Mouse (Mus musculus) forebrain, embryonic 10.5 days (tissue): ENCODE measurements around the gene Lpar1. TPM values are rescaled to one million over a fixed set of nuclear protein-coding genes. Genes with fewer than 3 reads are reported as not detected.

Experiments used
- DNase-seq: peaks from one replicate; pipeline ENCODE4 v3.0.0-alpha.2; 2017; ENCODE audit warnings: low spot score; ENCODE audit errors: extremely low spot score
- H3K27ac ChIP-seq: fragments of 300-500 bp; sonication (generic); 2 replicates; pipeline ENCODE4 v1.5.1; 2016; ENCODE audit warnings: mild to moderate bottlenecking
- H3K27me3 ChIP-seq: fragments of 300-500 bp; sonication (generic); 2 replicates; pipeline ENCODE4 v1.6.1; 2016; ENCODE audit warnings: mild to moderate bottlenecking; ENCODE audit not compliant: poor library complexity, severe bottlenecking
- H3K36me3 ChIP-seq: fragments of 300-500 bp; sonication (generic); replicated peaks from 2 replicates; pipeline ENCODE4 v1.6.1; 2016; ENCODE audit warnings: mild to moderate bottlenecking, moderate library complexity
- H3K4me1 ChIP-seq: fragments of 300-500 bp; sonication (generic); 2 replicates; pipeline ENCODE4 v1.6.1; 2016
- H3K4me3 ChIP-seq: fragments of 300-500 bp; sonication (generic); 2 replicates; pipeline ENCODE4 v1.5.1; 2016; ENCODE audit warnings: mild to moderate bottlenecking, moderate library complexity
- H3K9me3 ChIP-seq: fragments of 300-500 bp; sonication (generic); 2 replicates; pipeline ENCODE4 v1.6.1; 2016; ENCODE audit warnings: mild to moderate bottlenecking, moderate library complexity
- WGBS: fragments of 180-500 bp; shearing (Covaris S2); methylation state at CpG from one replicate; pipeline ENCODE4 v1.1.7; 2016; 5-methylcytosine and 5-hydroxymethylcytosine counted together
- polyA plus RNA-seq: library from polyadenylated mRNA; unstranded; fragments of >200 nt; fragmentation: Nextera tagmentation; extraction: Ambion mirVana; gene quantifications from 2 replicates; pipeline ENCODE4 v1.2.1, GENCODE M21; 2016

Lpar1 gene
- polyA plus RNA-seq, 1 experiment from 2014 or later: 60.9 TPM

DNA sequence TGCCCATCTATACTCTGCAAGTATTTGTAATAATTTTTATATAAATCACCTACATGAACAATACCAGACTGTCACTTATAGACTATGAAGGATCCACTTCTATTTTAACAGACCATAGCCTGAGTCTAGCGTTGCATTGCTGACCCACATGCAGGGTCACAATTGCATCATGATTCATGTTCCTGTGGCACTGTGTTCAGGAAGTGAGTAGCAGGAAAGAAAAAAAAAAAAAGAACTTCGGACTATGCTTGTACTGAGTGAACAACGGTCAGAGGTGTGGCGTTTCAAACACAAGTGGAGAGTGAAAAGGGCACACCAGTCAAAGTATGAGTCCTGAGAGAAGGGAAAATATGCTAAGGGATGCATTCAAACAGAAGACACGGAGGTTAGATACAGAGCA, 90.7 kb downstream of the Lpar1 start:
- H3K4me3 ChIP-seq: no peak overlapping the region
- no peaks in the 10 kb centered on the region for H3K27me3 ChIP-seq
- H3K9me3 ChIP-seq: no peaks in the 10 kb centered on the region
- peaks cover 9% of the 10 kb centered on the region for H3K4me1 ChIP-seq
- DNase-seq: no peak
- 91% methylated on average over 5 of the region's 5 CpGs for WGBS
- H3K36me3 ChIP-seq: no peaks in the 10 kb centered on the region
- H3K27ac ChIP-seq: no peak overlapping the region

DNA sequence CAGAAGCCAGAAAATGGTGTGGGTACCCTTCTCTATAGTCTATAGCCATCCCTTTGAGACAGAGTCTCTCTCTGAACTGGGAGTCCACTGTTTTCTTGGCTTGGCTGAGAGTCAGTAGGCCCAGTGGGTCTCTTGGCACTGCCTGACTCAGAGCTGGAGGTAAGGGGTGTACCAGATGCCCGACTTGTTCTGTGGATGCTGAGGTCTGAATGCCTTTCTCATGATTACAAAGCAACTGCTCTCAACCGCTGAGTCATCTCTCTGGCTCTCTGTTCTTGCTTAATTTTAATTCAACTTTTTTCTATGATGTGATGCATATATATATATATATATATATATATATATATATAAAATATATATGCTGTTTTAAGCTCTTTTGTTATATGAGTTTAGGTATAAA, 91.1 kb downstream of the Lpar1 start:
- WGBS: 91% methylated on average over 2 of the region's 2 CpGs

DNA sequence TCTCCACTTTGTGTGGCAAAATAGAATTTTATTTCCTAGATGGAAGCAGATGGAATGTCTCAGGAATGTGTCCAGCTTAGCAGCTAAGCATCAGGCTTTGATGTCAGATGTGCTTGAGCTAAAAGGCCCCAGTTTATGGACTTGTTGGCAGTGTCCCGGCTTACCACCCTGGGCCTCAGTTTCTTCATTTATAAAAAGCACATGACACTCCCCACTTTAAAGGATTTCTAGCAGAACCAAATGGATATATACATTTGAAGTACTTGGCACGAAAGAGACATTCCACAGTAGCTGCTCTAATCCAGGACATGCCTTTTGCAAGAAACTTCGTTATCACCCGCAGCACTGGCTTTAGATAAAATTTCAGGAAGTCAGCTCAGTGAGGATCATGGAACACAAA, 100.4 kb downstream of the Lpar1 start:
- Histone ChIP-seq H3K4me3 (no peak overlapping the region), H3K4me1 (peaks cover 3% of the 10 kb centered on the region; the same call in 1 of the 2 replicates), H3K36me3 (peaks cover 5% of the 10 kb centered on the region; the same call in 1 of the 2 replicates), H3K27ac (no peak overlapping the region), H3K27me3 (no peaks in the 10 kb centered on the region), H3K9me3 (no peaks in the 10 kb centered on the region)
- DNase-seq: no peak
- 88% methylated on average over 4 of the region's 4 CpGs for WGBS

More for the DNA sequence above, 91.1 kb downstream of the Lpar1 start:
- no peak overlapping the region for H3K27ac ChIP-seq
- H3K36me3 ChIP-seq: no peaks in the 10 kb centered on the region; the same call in 1 of the 2 replicates
- peaks cover 9% of the 10 kb centered on the region for H3K4me1 ChIP-seq
- no peaks in the 10 kb centered on the region for H3K27me3 ChIP-seq
- H3K4me3 ChIP-seq: no peak overlapping the region
- H3K9me3 ChIP-seq: no peaks in the 10 kb centered on the region
- DNase-seq: no peak

DNA sequence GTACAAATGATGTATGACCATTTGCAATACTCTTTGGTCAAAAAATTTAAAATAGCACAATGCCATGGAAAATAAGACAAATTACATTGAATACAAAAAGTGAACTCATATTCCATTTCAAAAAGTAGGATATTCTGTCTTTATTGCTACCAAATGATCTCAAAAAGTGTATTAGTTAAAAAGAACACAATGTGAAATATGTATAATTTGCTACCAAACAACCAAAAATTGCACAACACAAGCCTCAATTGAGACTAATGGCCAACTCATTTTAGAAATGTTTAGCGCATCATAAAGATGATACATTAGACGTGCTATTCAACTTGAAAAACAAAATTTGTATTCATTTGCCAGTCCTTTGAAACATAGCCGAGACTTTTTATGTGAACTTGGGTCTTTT, 104.9 kb downstream of the Lpar1 start:
- no peaks in the 10 kb centered on the region for H3K4me1 ChIP-seq
- no peaks in the 10 kb centered on the region for H3K27me3 ChIP-seq
- H3K4me3 ChIP-seq: no peak overlapping the region
- DNase-seq: no peak
- 97% methylated on average over 3 of the region's 3 CpGs for WGBS
- no peaks in the 10 kb centered on the region for H3K36me3 ChIP-seq
- H3K9me3 ChIP-seq: no peaks in the 10 kb centered on the region
- no peak overlapping the region for H3K27ac ChIP-seq

DNA sequence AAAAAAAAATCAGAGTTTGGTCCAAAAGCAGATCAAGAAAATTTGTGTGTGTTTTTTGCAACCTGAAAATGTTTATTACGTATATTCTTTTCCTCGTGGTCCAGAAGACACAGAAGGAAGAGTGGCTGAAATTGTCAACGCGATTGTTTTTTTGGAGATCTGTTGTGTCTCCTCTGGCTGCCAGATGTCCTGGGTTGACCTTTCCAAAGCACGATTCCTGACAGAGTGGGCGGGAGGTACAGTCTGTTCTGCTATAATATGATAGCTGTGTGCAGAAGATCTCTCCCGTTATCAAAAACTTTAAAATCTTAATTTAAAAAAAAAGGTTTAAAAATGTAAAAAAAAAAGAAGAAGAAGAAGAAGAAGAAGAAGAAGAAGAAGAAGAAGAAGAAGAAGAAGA, 105.9 kb downstream of the Lpar1 start:
- Histone ChIP-seq H3K4me1 (no peaks in the 10 kb centered on the region), H3K27me3 (no peaks in the 10 kb centered on the region), H3K9me3 (no peaks in the 10 kb centered on the region), H3K4me3 (no peak overlapping the region), H3K36me3 (no peaks in the 10 kb centered on the region), H3K27ac (no peak overlapping the region)
- 85% methylated on average over 7 of the region's 7 CpGs for WGBS
- no peak for DNase-seq

DNA sequence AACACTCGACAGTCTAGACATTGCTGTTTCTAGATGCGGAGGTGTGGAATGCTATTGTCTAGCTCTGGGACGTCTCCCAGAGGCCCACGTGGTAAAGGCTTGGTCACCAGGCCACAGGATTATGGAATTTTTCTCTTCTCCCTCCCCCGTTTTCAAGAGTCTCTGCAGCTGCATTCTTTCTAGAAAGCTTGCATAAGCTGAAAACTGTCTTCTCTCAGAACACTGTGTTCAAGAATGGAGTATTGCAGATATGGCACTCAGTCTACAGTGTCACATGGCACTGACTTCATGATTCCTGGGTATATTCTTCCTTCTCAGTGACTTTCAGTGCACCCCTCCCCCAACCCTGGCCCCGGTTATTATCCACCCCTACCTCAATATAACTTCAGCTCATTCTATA, 107.9 kb downstream of the Lpar1 start:
- 89% methylated on average over 6 of the region's 6 CpGs for WGBS
- H3K27me3 ChIP-seq: no peaks in the 10 kb centered on the region
- no peak overlapping the region for H3K4me3 ChIP-seq
- H3K27ac ChIP-seq: no peak overlapping the region
- DNase-seq: no peak
- H3K36me3 ChIP-seq: no peaks in the 10 kb centered on the region
- H3K9me3 ChIP-seq: no peaks in the 10 kb centered on the region
- 0 out of 2 replicates have a peak, but pooled peaks cover 8% of the 10 kb centered on the region for H3K4me1 ChIP-seq

DNA sequence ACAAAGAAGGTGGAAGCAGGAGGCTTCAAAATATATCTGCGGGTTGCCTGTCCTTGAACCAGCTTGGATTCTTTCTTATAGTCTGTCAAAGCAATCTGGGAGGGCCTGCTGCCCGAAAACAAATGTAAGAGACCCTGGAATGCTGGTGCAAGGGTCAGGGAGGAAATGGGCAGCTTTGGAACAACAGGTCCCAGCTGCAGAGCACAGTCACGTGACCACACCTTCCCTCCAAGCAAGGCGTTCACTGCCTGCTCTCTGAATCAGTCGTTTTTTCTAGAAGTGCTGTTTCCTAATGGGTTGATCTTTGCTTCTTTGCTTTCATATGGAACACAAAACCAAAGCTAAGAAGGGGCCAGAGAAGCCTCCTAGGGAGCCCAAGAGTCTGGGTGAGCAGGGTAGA, 111.4 kb downstream of the Lpar1 start:
- Histone ChIP-seq H3K9me3 (no peaks in the 10 kb centered on the region), H3K27me3 (no peaks in the 10 kb centered on the region), H3K36me3 (peaks cover 2% of the 10 kb centered on the region), H3K27ac (no peak overlapping the region), H3K4me3 (no peak overlapping the region), H3K4me1 (peaks cover 28% of the 10 kb centered on the region)
- 61% methylated on average over 5 of the region's 5 CpGs for WGBS
- no peak for DNase-seq

DNA sequence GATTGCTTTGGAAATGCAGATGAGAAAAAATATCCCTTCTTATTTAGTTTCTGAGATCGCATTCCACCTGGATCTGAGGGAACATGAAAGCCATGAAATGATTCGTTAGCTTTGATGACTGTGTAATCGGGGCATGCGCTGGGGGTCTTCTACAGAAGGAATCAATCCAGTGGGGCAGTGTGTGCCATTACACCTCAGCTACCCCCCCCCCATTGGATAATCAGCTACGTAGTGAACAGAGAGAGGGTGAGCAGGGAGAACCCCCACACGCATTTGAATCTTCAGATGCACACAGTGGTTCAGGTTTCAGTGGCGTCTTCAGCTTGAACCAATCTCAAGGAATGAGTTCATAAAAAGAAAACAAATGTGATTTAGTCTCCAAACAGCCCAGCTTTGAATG, 115.0 kb downstream of the Lpar1 start:
- Histone ChIP-seq H3K36me3 (peaks cover 20% of the 10 kb centered on the region), H3K4me1 (peaks cover 28% of the 10 kb centered on the region), H3K9me3 (no peaks in the 10 kb centered on the region), H3K27me3 (no peaks in the 10 kb centered on the region), H3K4me3 (no peak overlapping the region), H3K27ac (no peak overlapping the region)
- 71% methylated on average over 7 of the region's 7 CpGs for WGBS
- no peak for DNase-seq

DNA sequence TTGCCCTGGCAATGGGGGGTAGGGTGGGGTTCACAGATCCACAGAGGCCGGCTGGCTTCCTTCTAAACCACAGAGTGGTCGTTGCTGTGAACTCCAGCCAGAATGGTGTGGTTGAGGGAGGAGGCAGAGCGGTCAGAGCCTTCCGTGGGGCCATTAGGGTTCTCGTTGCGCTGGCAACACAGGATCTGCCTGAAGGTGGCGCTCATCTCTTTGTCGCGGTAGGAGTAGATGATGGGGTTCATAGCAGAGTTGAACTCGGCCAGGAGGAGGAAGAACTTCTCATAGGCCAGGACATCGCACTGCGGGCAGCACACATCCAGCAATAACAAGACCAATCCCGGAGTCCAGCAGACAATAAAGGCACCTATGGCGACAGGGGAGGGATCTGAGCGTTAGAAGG, 116.4 kb downstream of the Lpar1 start:
- H3K4me1 ChIP-seq: peaks cover 24% of the 10 kb centered on the region
- H3K36me3 ChIP-seq: peaks cover 20% of the 10 kb centered on the region
- H3K4me3 ChIP-seq: no peak overlapping the region
- H3K27ac ChIP-seq: no peak overlapping the region
- 90% methylated on average over 15 of the region's 15 CpGs for WGBS
- no peak for DNase-seq
- H3K27me3 ChIP-seq: no peaks in the 10 kb centered on the region
- H3K9me3 ChIP-seq: no peaks in the 10 kb centered on the region

DNA sequence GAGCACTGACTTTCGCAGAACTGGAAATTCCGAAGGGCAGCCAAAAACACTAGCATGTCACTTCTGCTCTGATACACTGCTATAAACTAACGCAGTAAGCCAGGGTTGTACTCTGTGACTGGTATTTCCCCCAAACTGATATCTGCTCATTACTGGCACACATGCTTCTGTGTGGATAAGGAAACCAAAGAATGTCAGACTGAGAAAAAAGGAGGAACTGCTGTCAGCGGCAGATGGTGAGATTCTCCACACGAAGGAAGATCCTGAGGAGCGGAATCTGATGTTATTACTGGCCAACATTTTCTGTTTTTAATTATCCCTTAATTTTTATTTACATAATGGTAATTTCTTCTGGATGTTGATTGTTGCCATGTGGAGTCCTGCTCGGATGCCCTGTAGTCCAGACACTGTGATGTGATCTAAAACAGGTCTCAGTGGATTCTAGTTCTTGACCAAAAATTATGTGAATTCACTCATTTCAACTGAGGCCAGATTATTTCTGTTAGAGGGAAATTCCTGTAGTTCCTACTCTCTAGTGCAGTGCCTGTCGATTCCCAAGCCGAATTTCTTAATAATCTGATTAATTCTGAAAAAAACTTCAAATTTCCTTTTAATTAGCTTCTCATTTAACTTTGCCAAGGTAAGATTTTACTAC, 130.3 kb downstream of the Lpar1 start:
- WGBS: 67% methylated on average over 9 of the region's 9 CpGs

DNA sequence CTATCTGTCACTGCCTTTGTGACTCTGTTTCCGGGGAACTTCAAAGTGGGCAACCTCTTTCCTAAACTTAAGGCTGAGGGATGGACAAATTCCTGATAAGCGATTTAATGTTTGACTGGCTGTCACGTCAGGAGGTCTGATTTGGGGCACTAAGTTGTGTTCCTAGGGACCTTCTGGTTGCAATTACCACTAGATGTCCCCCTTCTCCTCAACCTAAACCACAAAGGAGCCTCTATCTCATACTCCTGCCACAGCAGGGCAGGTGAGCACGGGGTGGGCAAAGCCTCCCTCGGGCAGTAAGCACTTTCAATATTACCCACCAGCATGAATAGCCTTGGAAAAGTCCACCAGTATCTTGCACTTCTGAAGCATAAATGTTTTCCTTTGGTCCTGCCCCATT, 134.5 kb downstream of the Lpar1 start:
- Histone ChIP-seq H3K36me3 (no peaks in the 10 kb centered on the region), H3K9me3 (no peaks in the 10 kb centered on the region; the same call in 1 of the 2 replicates), H3K4me3 (no peak overlapping the region), H3K4me1 (no peaks in the 10 kb centered on the region), H3K27ac (no peak overlapping the region), H3K27me3 (no peaks in the 10 kb centered on the region)
- DNase-seq: no peak
- 50% methylated on average over 5 of the region's 5 CpGs for WGBS

More for the DNA sequence above, 130.3 kb downstream of the Lpar1 start:
- Histone ChIP-seq H3K4me1 (no peaks in the 10 kb centered on the region), H3K27ac (no peak overlapping the region), H3K9me3 (no peaks in the 10 kb centered on the region; the same call in 1 of the 2 replicates), H3K27me3 (no peaks in the 10 kb centered on the region), H3K36me3 (no peaks in the 10 kb centered on the region), H3K4me3 (no peak overlapping the region)
- no peak for DNase-seq

DNA sequence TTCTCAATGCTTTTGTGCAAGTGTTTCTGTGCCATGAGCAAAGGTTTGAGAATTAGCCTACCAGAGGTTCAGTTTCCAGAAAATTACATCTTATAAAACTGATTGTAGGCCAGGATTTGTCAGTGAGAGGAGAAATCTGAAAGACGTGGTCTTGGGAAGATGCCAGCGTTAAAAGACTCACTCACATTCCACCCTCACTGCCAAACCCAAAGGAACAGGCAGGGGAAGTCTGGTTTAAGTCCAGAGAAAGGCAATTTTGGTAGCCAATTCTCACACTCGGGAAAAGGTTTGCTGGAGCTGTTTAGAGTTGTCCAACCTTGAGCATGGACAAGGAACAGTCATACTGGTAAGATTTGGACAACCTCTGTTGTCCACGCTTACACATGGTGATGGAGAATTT, 136.4 kb downstream of the Lpar1 start:
- H3K27ac ChIP-seq: no peak overlapping the region
- H3K36me3 ChIP-seq: no peaks in the 10 kb centered on the region

DNA sequence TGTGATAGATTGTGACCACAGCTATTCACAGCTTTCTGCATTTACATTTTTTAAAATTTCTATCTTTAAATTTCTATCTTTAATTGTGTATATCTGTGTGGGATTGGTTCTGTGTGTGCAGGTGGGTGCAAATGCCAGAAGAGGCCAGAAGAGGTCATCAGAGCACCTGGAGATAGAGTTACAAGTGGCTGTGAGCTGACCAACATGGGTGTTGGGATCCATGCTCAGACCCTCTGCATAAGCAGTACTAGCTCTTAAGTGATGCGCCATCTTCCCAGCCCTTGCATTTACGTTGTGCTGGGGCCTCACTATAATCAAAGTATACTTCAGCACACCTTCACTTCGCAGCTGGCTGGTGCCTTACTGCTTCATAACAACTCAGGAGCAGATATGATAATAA, 138.2 kb downstream of the Lpar1 start:
- Histone ChIP-seq H3K4me3 (no peak overlapping the region), H3K27ac (no peak overlapping the region), H3K9me3 (peaks cover 4% of the 10 kb centered on the region; the same call in 1 of the 2 replicates), H3K4me1 (peaks cover 3% of the 10 kb centered on the region; the same call in 1 of the 2 replicates), H3K36me3 (no peaks in the 10 kb centered on the region), H3K27me3 (no peaks in the 10 kb centered on the region)
- 93% methylated on average over 3 of the region's 3 CpGs for WGBS
- DNase-seq: no peak

More for the DNA sequence above, 136.4 kb downstream of the Lpar1 start:
- Histone ChIP-seq H3K27me3 (no peaks in the 10 kb centered on the region), H3K4me3 (no peak overlapping the region), H3K4me1 (peaks cover 3% of the 10 kb centered on the region; the same call in 1 of the 2 replicates), H3K9me3 (peaks cover 4% of the 10 kb centered on the region; the same call in 1 of the 2 replicates)
- no peak for DNase-seq
- 82% methylated on average over 4 of the region's 4 CpGs for WGBS
